Mouse (Mus musculus): ENCODE data around the gene Oxct1. TPM values are rescaled to one million over a fixed set of nuclear protein-coding genes. Genes with fewer than 3 reads are reported as not detected.

Gene Oxct1
- polyA plus RNA-seq (2015; fragmentation: Nextera tagmentation; extraction: Ambion mirVana), result 232 and 243 TPM in 2 replicates

DNA sequence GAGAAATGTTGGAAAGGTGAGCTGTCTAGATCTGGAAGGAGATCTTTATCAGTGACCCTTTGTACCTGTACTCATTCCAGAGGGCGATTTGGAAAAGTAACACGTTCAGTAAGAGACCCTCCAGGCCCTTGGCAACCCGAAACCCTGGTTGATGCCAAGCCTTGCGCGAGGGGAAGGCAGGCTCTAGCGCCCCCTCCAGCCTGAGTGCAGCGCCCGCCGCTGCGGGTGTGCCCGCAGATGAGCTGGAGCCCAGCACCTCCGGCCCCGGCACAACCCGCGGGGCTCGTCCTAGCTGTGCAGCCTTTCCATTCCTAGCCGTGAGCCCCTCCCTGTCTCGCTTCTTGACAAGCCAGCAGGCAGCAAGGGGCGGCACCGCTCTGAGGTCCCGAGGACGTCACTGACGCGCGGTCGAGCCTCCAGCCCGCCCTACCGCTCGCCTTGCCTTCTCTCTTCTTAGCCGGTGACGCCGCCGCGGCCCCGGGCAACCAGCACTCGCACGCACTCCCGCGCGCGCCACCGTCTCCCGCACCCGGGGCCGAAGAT is at the start of gene Oxct1:
TSS of gene Oxct1 (plus strand) at position 153 of the 543 bp plus-strand sequence.
- H3K9ac ChIP-seq, result peak within 1 kb of the TSS; percentile 78
- H3K4me1 ChIP-seq, result peaks cover 21% of the 10 kb centered on the region
- no peaks in the 10 kb centered on the region for H3K27me3 ChIP-seq
- no peaks in the 10 kb centered on the region for H3K36me3 ChIP-seq
- peak within 1 kb of the TSS; percentile 77 for H3K4me3 ChIP-seq
- H3K4me2 ChIP-seq, result peak within 1 kb of the TSS; percentile 71
- H3K9me3 ChIP-seq, result no peaks in the 10 kb centered on the region
- peak; percentile 96 for ATAC-seq (ENCODE audit: borderline replicate concordance, extremely low read depth, low FRiP score, low TSS enrichment)
- H3K27ac ChIP-seq, result peak within 1 kb of the TSS; percentile 97
- under 1% methylated on average over 45 of the region's 45 CpGs for WGBS

DNA sequence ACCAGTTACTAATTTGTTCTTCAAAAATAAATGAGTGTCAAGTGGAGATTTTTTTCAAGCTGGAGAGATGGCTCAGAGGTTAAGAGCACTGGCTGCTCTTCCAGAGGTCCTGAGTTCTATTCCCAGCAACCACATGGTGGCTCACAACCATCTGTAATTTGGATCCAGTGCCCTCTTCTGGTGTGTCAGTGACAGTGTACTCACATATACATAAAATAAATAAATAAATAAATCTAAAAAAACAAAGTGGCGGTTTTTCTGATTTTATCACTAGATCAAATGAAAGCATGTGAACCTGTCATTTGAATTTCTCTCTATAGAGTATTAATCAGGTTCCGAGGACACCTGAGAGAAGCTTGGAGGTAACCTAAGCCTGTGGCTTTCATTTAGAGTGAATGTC is 47.9 kb upstream of the Oxct1 start:
- no peak for ATAC-seq (ENCODE audit: borderline replicate concordance, extremely low read depth, low FRiP score, low TSS enrichment)
- Histone ChIP-seq H3K4me2 (peak overlapping the region; percentile 67; the same call in 1 of the 2 replicates), H3K27ac (no peak overlapping the region), H3K9me3 (no peaks in the 10 kb centered on the region), H3K4me3 (no peak overlapping the region), H3K4me1 (peaks cover 7% of the 10 kb centered on the region; the same call in 1 of the 2 replicates), H3K27me3 (no peaks in the 10 kb centered on the region), H3K36me3 (peaks cover 7% of the 10 kb centered on the region; the same call in 1 of the 2 replicates), H3K9ac (no peak overlapping the region)
- 89% methylated on average over 2 of the region's 2 CpGs for WGBS

DNA sequence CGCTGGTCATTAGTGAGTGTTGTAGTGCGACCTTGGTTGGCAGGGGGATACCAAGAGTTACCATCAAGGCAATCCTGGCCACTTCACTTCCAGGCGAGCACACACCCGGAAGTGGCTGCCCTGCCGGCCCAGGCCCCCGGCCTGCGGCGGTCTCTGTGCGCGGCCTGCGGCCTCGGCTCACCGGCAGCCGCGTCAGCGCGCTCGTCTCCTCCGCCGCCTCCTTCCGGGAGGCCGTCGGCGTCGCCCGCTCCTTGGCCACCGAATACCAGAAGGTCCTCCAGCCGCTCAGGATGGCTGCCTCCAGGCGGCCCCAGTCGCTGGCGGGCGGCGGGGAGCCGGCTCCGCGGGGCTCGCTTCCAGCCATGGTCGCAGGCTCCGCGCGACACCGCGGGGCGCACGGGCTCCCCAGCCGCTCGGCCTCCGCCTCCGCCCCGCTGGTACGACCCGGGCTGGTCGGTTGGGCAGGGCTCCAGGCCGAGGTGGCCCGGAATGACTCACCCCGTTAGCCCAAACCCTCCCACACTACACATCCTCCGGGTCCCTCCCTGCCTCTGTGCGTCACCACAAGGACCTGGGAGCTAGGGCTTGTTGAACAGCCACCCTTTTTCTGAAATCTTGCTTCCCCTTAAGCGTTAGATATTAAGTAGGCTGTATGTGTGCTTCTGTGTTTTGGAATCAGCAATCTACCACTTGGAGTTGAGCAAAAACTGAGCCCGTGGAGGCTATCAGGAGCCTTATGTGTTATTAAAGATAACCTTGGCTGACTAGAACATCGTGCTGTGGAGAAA is 46.9 kb upstream of the Oxct1 start, which contains the start of gene Fbxo4:
TSS of gene Fbxo4 (minus strand) at position 513 of the 788 bp plus-strand sequence.
- peak within 1 kb of the TSS; percentile 68 for H3K4me3 ChIP-seq
- peak within 1 kb of the TSS; percentile 96 for H3K27ac ChIP-seq
- 1% methylated on average over 61 of the region's 61 CpGs for WGBS
- ATAC-seq (ENCODE audit: borderline replicate concordance, extremely low read depth, low FRiP score, low TSS enrichment), result peak; percentile 97
- H3K4me2 ChIP-seq, result peak within 1 kb of the TSS; percentile 67
- peaks cover 10% of the 10 kb centered on the region; the same call in 1 of the 2 replicates for H3K36me3 ChIP-seq
- peak within 1 kb of the TSS; percentile 89 for H3K9ac ChIP-seq
- peaks cover 7% of the 10 kb centered on the region; the same call in 1 of the 2 replicates for H3K4me1 ChIP-seq
- no peaks in the 10 kb centered on the region for H3K27me3 ChIP-seq
- no peaks in the 10 kb centered on the region for H3K9me3 ChIP-seq

GRCm38 (mm10) chr15:3979871-3980270 is 46.3 kb upstream of the Oxct1 start:
- Histone ChIP-seq H3K4me2 (peak overlapping the region; percentile 67), H3K9ac (no peak overlapping the region), H3K36me3 (peaks cover 14% of the 10 kb centered on the region), H3K27ac (peak overlapping the region; percentile 96), H3K27me3 (no peaks in the 10 kb centered on the region), H3K9me3 (no peaks in the 10 kb centered on the region), H3K4me3 (peak overlapping the region; percentile 68), H3K4me1 (peaks cover 7% of the 10 kb centered on the region; the same call in 1 of the 2 replicates)
- 59% methylated on average over 3 of the region's 3 CpGs for WGBS
- ATAC-seq (ENCODE audit: borderline replicate concordance, extremely low read depth, low FRiP score, low TSS enrichment), result no peak

GRCm38 (mm10) chr15:3982732-3983131 is 43.5 kb upstream of the Oxct1 start:
- H3K27ac ChIP-seq, result no peak overlapping the region
- no peaks in the 10 kb centered on the region for H3K27me3 ChIP-seq
- H3K9me3 ChIP-seq, result no peaks in the 10 kb centered on the region
- ATAC-seq (ENCODE audit: borderline replicate concordance, extremely low read depth, low FRiP score, low TSS enrichment), result no peak
- H3K4me2 ChIP-seq, result no peak overlapping the region
- 87% methylated on average over 5 of the region's 5 CpGs for WGBS
- H3K4me3 ChIP-seq, result no peak overlapping the region
- H3K9ac ChIP-seq, result no peak overlapping the region
- peaks cover 7% of the 10 kb centered on the region; the same call in 1 of the 2 replicates for H3K4me1 ChIP-seq
- H3K36me3 ChIP-seq, result peaks cover 30% of the 10 kb centered on the region

DNA sequence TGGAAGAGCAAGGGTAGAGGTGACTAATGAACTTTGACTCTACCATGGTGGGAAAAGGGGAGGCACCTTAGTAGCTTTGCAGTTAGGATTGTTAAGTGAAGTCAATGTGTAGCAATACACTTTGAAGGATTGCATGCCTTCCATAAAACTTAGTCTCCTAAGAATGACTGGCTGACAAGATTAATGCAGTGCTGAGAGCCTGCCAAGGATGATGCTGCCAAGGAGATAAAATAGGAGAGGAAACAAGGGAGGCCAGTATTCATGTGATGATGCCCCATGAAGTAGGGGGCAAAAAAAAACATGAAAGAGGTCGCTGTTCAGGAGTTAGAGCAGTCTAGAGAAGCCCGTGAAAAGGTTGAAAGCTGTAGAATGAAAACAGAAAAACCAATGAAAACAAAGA is 41.3 kb upstream of the Oxct1 start:
- Histone ChIP-seq H3K4me3 (no peak overlapping the region), H3K27me3 (no peaks in the 10 kb centered on the region), H3K27ac (no peak overlapping the region), H3K36me3 (peaks cover 43% of the 10 kb centered on the region), H3K9me3 (no peaks in the 10 kb centered on the region), H3K4me1 (peaks cover 3% of the 10 kb centered on the region; the same call in 1 of the 2 replicates), H3K4me2 (no peak overlapping the region), H3K9ac (no peak overlapping the region)
- no peak for ATAC-seq (ENCODE audit: borderline replicate concordance, extremely low read depth, low FRiP score, low TSS enrichment)
- whole genome bisulfite sequencing, result 81% methylated on average over 2 of the region's 2 CpGs

GRCm38 (mm10) chr15:3987981-3988380 is 38.2 kb upstream of the Oxct1 start:
- Histone ChIP-seq H3K4me1 (no peaks in the 10 kb centered on the region), H3K9me3 (no peaks in the 10 kb centered on the region), H3K27ac (no peak overlapping the region), H3K9ac (no peak overlapping the region), H3K4me2 (no peak overlapping the region), H3K27me3 (no peaks in the 10 kb centered on the region), H3K36me3 (peaks cover 57% of the 10 kb centered on the region), H3K4me3 (no peak overlapping the region)
- no peak for ATAC-seq (ENCODE audit: borderline replicate concordance, extremely low read depth, low FRiP score, low TSS enrichment)
- WGBS, result 64% methylated on average over 2 of the region's 2 CpGs

DNA sequence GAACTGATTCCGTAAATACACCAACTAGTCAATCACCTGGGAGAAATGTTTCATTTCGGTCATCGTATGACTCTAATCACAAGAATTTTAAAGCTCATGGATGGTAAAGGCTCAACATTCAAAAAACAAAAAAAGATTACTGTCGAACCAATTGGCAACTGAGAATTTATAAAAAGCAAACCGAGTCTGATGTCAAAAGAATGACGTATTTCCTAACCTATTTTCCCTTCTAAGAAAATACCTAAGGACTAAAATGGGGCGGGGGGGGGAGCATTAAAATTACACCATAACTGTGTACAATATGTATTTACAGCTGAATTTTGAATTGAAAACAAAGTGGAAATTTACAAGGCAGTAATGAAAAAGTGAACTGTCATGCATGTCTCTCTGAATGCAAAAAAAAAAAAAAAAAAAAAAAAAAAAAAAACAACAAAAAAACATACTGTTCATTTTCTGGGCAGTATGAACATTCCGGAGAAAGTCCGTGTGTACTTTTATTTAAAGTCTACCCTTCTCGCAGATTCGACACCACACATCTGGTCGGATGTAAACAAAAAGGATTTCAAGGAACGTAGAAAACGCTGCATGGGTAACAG is 31.2 kb upstream of the Oxct1 start:
- no peak for ATAC-seq (ENCODE audit: borderline replicate concordance, extremely low read depth, low FRiP score, low TSS enrichment)
- peak overlapping the region; percentile 71 for H3K4me3 ChIP-seq
- no peaks in the 10 kb centered on the region for H3K9me3 ChIP-seq
- peak overlapping the region; percentile 73 for H3K9ac ChIP-seq
- H3K27ac ChIP-seq, result peak overlapping the region; percentile 93
- H3K4me2 ChIP-seq, result peak overlapping the region; percentile 53
- peaks cover 18% of the 10 kb centered on the region for H3K36me3 ChIP-seq
- peaks cover 9% of the 10 kb centered on the region for H3K4me1 ChIP-seq
- WGBS, result 20% methylated on average over 14 of the region's 14 CpGs
- H3K27me3 ChIP-seq, result no peaks in the 10 kb centered on the region

GRCm38 (mm10) chr15:3995448-3996266 is 30.5 kb upstream of the Oxct1 start, which contains the start of gene AW549877:
TSS of gene AW549877 (minus strand) at chr15:3995744.
- Histone ChIP-seq H3K9me3 (no peaks in the 10 kb centered on the region), H3K27me3 (no peaks in the 10 kb centered on the region), H3K4me2 (peak within 1 kb of the TSS; percentile 71), H3K36me3 (peaks cover 12% of the 10 kb centered on the region), H3K4me1 (peaks cover 9% of the 10 kb centered on the region), H3K27ac (peak within 1 kb of the TSS; percentile 93), H3K4me3 (peak within 1 kb of the TSS; percentile 71), H3K9ac (peak within 1 kb of the TSS; percentile 73)
- peak; percentile 99 for ATAC-seq (ENCODE audit: borderline replicate concordance, extremely low read depth, low FRiP score, low TSS enrichment)
- under 1% methylated on average over 61 of the region's 61 CpGs for WGBS

DNA sequence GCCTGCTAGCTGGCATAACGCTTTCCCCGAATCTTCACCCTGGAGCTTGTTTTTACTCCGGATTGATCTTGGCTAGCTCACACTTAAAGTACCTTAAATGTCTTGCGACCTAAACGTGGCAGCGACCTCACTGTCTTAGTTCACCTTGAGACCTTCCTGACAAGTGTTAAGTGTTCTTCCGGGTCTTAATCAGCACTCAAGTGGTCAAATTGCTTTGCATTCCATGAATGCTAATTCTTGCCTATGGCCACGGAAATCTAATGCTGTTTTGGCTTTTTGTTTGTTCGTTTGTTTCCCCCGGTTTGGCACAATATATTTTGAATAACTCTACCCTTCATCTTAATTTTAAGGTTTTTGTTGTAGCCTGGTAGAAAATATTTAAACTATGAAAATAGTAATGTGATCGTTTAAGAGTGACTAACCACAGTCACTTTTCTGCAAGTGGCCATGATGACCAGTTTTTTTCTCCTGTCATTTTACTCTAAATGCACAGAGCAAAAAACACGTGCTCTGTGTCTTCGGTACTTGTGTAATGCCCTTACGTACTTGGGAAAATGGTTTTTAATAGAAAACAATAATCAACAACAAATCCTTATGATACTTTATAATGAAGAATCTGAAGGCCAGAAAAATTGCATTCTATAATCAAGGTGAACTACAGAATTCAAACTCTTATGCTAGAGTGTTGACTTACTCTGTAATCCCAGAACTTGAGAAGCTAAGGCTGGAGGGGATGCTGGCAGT is 29.7 kb upstream of the Oxct1 start:
- Histone ChIP-seq H3K4me2 (peak overlapping the region; percentile 71), H3K36me3 (peaks cover 5% of the 10 kb centered on the region), H3K9me3 (no peaks in the 10 kb centered on the region), H3K27me3 (no peaks in the 10 kb centered on the region), H3K9ac (peak overlapping the region; percentile 48), H3K27ac (peak overlapping the region; percentile 84), H3K4me1 (peaks cover 9% of the 10 kb centered on the region), H3K4me3 (peak overlapping the region; percentile 71)
- whole genome bisulfite sequencing, result 18% methylated on average over 14 of the region's 14 CpGs
- ATAC-seq (ENCODE audit: borderline replicate concordance, extremely low read depth, low FRiP score, low TSS enrichment), result no peak
